ENCODE assay signal across 25 mouse cellular contexts in genomic region chr13:70313205-70313604, GRCm38 (mm10).
"Had no signal": no experiment of that assay in that cellular context is flagged by ENCODE, and none has a peak within 500 bp of the region (broad histone marks: within the 10 kb centered on the region; RNA-seq: fewer than 3 reads in every experiment).

No protein-coding gene starts in this region.

- H3K27ac ChIP-seq: gastrocnemius, adult 2 months; heart, adult 2 months; heart, embryonic 10.5 days; hindbrain, embryonic 13.5 days; hindbrain, embryonic 15.5 days; intestine, embryonic 15.5 days; layer of hippocampus, adult 2 months; left cerebral cortex, adult 2 months; limb, embryonic 10.5 days; limb, embryonic 12.5 days; liver, embryonic 13.5 days had no signal

- H3K27me3 ChIP-seq: heart, embryonic 12.5 days; hindbrain, embryonic 13.5 days; hindbrain, embryonic 15.5 days; intestine, embryonic 15.5 days; limb, embryonic 12.5 days; liver, embryonic 13.5 days had no signal

- H3K4me3 ChIP-seq: gastrocnemius, adult 2 months; heart, adult 2 months; heart, embryonic 10.5 days; heart, embryonic 12.5 days; hindbrain, embryonic 13.5 days; hindbrain, embryonic 15.5 days; intestine, embryonic 15.5 days; layer of hippocampus, adult 2 months; left cerebral cortex, adult 2 months; limb, embryonic 10.5 days; limb, embryonic 12.5 days; liver, embryonic 13.5 days had no signal

- H3K9me3 ChIP-seq: heart, embryonic 10.5 days; heart, embryonic 12.5 days; hindbrain, embryonic 13.5 days; hindbrain, embryonic 15.5 days; intestine, embryonic 15.5 days; limb, embryonic 10.5 days; limb, embryonic 12.5 days; liver, embryonic 13.5 days had no signal

- H3K36me3 ChIP-seq: heart, embryonic 10.5 days; heart, embryonic 12.5 days; hindbrain, embryonic 13.5 days; hindbrain, embryonic 15.5 days; intestine, embryonic 15.5 days; limb, embryonic 10.5 days; limb, embryonic 12.5 days; liver, embryonic 13.5 days had no signal

- H3K4me1 ChIP-seq: heart, embryonic 10.5 days; heart, embryonic 12.5 days; intestine, embryonic 15.5 days; limb, embryonic 12.5 days; liver, embryonic 13.5 days had no signal

- H3K9ac ChIP-seq: heart, embryonic 12.5 days; hindbrain, embryonic 13.5 days; hindbrain, embryonic 15.5 days; intestine, embryonic 15.5 days; limb, embryonic 12.5 days; liver, embryonic 13.5 days had no signal

- DNase-seq: gastrocnemius, adult 2 months; gastrocnemius, postnatal 10 days; gastrocnemius, postnatal 25 days; heart, adult 2 months; heart, postnatal 10 days; heart, postnatal 4 days; kidney, adult 18-20 months; kidney, adult 9 months; kidney, postnatal 25 days; kidney, postnatal 4 days; liver; liver, embryonic 13.5 days had no signal

- ATAC-seq: forebrain, embryonic 16.5 days; inflammation-experienced regulatory T-cells, adult 6 months; intestine, embryonic 15.5 days; intestine, postnatal 0 days had no signal

- H3K4me2 ChIP-seq: heart, embryonic 12.5 days; hindbrain, embryonic 13.5 days; hindbrain, embryonic 15.5 days; intestine, embryonic 15.5 days; limb, embryonic 12.5 days; liver, embryonic 11.5 days; liver, embryonic 13.5 days had no signal
